Mouse (Mus musculus): ENCODE data around the gene Cfap299. TPM values are rescaled to one million over a fixed set of nuclear protein-coding genes. Genes with fewer than 3 reads are reported as not detected.

Cfap299 gene
- total and polyA plus RNA-seq, 3 experiments = not detected

- Histone ChIP-seq H3K27ac (ENCODE audit: insufficient read depth, low read depth) (no peak overlapping the region), H3K36me3 (replicated peaks in 1 of 2; ENCODE audit: control insufficient read depth in 1 of 2, insufficient read depth in 1 of 2, low read length in 1 of 2) (no peaks in the 10 kb centered on the region), H3K4me1 (ENCODE audit: control insufficient read depth in 1 of 2, insufficient read depth in 2 of 2) (no peaks in the 10 kb centered on the region), H3K9ac (ENCODE audit: insufficient read depth, low read depth) (no peak overlapping the region), H3K79me2 (replicated peaks; ENCODE audit: control insufficient read depth, extremely low read depth, insufficient read depth, poor library complexity, severe bottlenecking) (no peaks in the 10 kb centered on the region), H3K4me3 (replicated peaks in 1 of 3; ENCODE audit: low read depth in 2 of 3, low read length in 2 of 3, poor library complexity in 1 of 3) (no peak overlapping the region), H3K4me2 (ENCODE audit: insufficient read depth, low read depth, poor library complexity, severe bottlenecking) (no peak overlapping the region), H3K27me3 (replicated peaks) (no peaks in the 10 kb centered on the region), H3K9me3 (replicated peaks; ENCODE audit: low read length) (no peaks in the 10 kb centered on the region)
- TF ChIP-seq MXI1 (IDR thresholded peaks at IDR 0.05; ENCODE audit: low read depth, low read length) (no peak), TBP (conservative IDR thresholded peaks at IDR 0.05; ENCODE audit: low read depth, low read length) (no peak), RCOR1 (conservative IDR thresholded peaks at IDR 0.05; ENCODE audit: low read depth, low read length) (no peak), ZKSCAN1 (IDR thresholded peaks at IDR 0.05; ENCODE audit: borderline replicate concordance, low read depth, low read length) (no peak), BHLHE40 (IDR thresholded peaks at IDR 0.05; ENCODE audit: low read depth, low read length) (no peak), E2F4 (IDR thresholded peaks at IDR 0.05; ENCODE audit: insufficient replicate concordance, low read depth, low read length) (no peak), ZMIZ1 (IDR thresholded peaks at IDR 0.05; ENCODE audit: low read depth, low read length) (no peak), MEF2A (IDR thresholded peaks at IDR 0.05; ENCODE audit: borderline replicate concordance, low read depth, low read length) (no peak), RAD21 (IDR thresholded peaks at IDR 0.05; ENCODE audit: low read depth, low read length) (no peak), JUN (IDR thresholded peaks at IDR 0.05; ENCODE audit: insufficient read depth, low read depth, low read length) (no peak), TCF12 (IDR thresholded peaks at IDR 0.05; ENCODE audit: low read depth, low read length) (no peak), EP300 (IDR thresholded peaks at IDR 0.05; ENCODE audit: low read length) (no peak), SIN3A (IDR thresholded peaks at IDR 0.05; ENCODE audit: low read length) (no peak)
- no peak for DNase-seq (ENCODE audit: extremely low read depth)
- dilution Hi-C loops (cut with MboI; ENCODE audit: extremely low pct_ligation_motif_present, extremely low pct_unique_long_range_greater_than_20kb, low sequenced_read_pairs) = no loop called here
- in situ Hi-C loops (cut with MboI; ENCODE audit: low pct_ligation_motif_present, low pct_unique_long_range_greater_than_20kb, low sequenced_read_pairs) = no loop called here
Measured at GRCm38 (mm10) chr5:98466882-98467535, 137.9 kb downstream of the Cfap299 start.

GRCm38 (mm10) chr5:98470052-98470451, 140.9 kb downstream of the Cfap299 start:
- H3K79me2 ChIP-seq (replicated peaks; ENCODE audit: control insufficient read depth, extremely low read depth, insufficient read depth, poor library complexity, severe bottlenecking) = no peaks in the 10 kb centered on the region
- H3K4me2 ChIP-seq (ENCODE audit: insufficient read depth, low read depth, poor library complexity, severe bottlenecking) = no peak overlapping the region
- no peaks in the 10 kb centered on the region for H3K4me1 ChIP-seq (ENCODE audit: control insufficient read depth in 1 of 2, insufficient read depth in 2 of 2)
- no peak for DNase-seq (ENCODE audit: extremely low read depth)
- no peak overlapping the region for H3K4me3 ChIP-seq (replicated peaks in 1 of 3; ENCODE audit: low read depth in 2 of 3, low read length in 2 of 3, poor library complexity in 1 of 3)
- no peak for TF ChIP-seq GABPA (IDR thresholded peaks at IDR 0.05; ENCODE audit: insufficient replicate concordance, low read depth, low read length)
- TF ChIP-seq RCOR1 (conservative IDR thresholded peaks at IDR 0.05; ENCODE audit: low read depth, low read length) = no peak
- no peak for TF ChIP-seq IRF4 (IDR thresholded peaks at IDR 0.05; ENCODE audit: low read depth, low read length)
- no peak for TF ChIP-seq SIN3A (IDR thresholded peaks at IDR 0.05; ENCODE audit: low read length)
- no peak for TF ChIP-seq USF2 (conservative IDR thresholded peaks at IDR 0.05; ENCODE audit: low read depth, low read length)
- no peak for TF ChIP-seq MYC (IDR thresholded peaks at IDR 0.05; ENCODE audit: low read depth, low read length)
- TF ChIP-seq MAFK (IDR thresholded peaks at IDR 0.05; ENCODE audit: insufficient replicate concordance, low read length) = no peak
- no peak for TF ChIP-seq MAZ (IDR thresholded peaks at IDR 0.05; ENCODE audit: low read depth, low read length)
- no peak for TF ChIP-seq RAD21 (IDR thresholded peaks at IDR 0.05; ENCODE audit: low read depth, low read length)
- TF ChIP-seq ETS1 (conservative IDR thresholded peaks at IDR 0.05; ENCODE audit: low read depth, low read length) = no peak
- dilution Hi-C loops (cut with MboI; ENCODE audit: extremely low pct_ligation_motif_present, extremely low pct_unique_long_range_greater_than_20kb, low sequenced_read_pairs) = no loop called here
- in situ Hi-C loops (cut with MboI; ENCODE audit: low pct_ligation_motif_present, low pct_unique_long_range_greater_than_20kb, low sequenced_read_pairs) = no loop called here
- no peak overlapping the region for H3K27ac ChIP-seq (ENCODE audit: insufficient read depth, low read depth)
- no peaks in the 10 kb centered on the region for H3K9me3 ChIP-seq (replicated peaks; ENCODE audit: low read length)
- no peaks in the 10 kb centered on the region for H3K36me3 ChIP-seq (replicated peaks in 1 of 2; ENCODE audit: control insufficient read depth in 1 of 2, insufficient read depth in 1 of 2, low read length in 1 of 2)
- no peaks in the 10 kb centered on the region for H3K27me3 ChIP-seq (replicated peaks)
- no peak overlapping the region for H3K9ac ChIP-seq (ENCODE audit: insufficient read depth, low read depth)
